Mouse (Mus musculus): Measurements from ENCODE around the gene Kpna2.

DNA sequence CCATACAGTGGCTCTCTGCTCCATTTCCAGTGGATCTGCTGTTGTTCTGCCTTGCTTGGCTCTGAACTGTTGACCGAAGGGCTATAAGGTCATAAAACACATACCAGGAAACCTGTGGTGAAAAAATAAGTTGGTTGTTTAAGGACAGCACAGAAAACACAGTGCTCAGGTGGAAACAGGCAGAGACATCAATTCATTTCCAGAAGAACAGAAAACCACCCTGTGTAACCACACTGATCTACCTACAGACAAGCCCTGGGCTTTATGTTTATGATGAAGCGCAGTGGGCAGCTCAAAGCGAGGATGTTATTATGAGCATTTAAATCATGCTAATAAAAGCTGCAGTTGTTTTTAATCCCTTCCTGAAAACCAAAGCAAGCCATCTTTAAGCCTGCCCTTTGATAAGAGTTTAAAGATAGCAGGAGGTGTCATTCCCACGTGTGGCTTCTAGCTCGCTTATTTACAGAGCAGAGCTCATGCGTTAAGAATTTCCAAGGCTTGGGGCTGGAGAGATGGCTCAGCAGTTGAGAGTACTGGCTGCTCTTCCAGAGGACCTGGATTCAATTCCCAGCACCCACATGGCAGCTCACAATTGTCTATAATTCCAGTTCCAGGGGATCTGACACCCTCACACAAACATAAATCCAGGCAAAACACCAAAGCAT lies 40.8 kb downstream of the Kpna2 start:
- no peak for TF ChIP-seq GATA1 (IDR thresholded peaks at IDR 0.05; ENCODE audit: low read length)
- no peak for TF ChIP-seq TAL1 (IDR thresholded peaks at IDR 0.05; ENCODE audit: low read length)
